ENCODE assay signal across 10 mouse cellular contexts in the genomic region with DNA sequence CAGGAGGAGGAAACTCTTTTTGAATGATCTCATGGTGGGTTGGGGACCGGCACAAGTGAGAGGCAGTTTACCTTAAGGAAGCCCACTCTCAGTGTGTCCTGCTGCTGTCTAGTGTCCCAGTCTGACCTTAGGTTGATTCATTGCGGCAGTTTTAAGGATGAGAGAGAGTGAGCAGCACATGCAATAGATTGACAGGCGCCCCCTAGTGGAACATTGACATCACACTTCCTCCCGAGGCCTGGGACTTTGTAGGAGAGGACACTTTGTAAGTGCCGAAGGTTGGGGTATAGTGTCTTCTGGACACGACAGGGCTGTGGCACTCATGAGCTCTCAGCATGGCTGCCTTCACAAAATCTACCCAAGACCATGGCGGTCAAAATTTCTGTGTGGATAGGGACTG.
DNase-seq lines count a peak whose midpoint lies in the region; ATAC-seq and TF ChIP-seq lines count a peak whose summit lies in the region.
"Had no signal": no experiment of that assay in that cellular context is flagged by ENCODE, and none has a peak within 500 bp of the region (broad histone marks: within the 10 kb centered on the region; RNA-seq: fewer than 3 reads in every experiment).

No protein-coding gene starts in this region.

- peak; percentile 50 for TF ChIP-seq CTCF in heart, adult 2 months (IDR thresholded peaks at IDR 0.05)

- H3K4me2 ChIP-seq in heart, embryonic 11.5 days = no peak overlapping the region
- H3K4me2 ChIP-seq: lung, embryonic 15.5 days had no signal

- no peak for TF ChIP-seq EP300 in heart, adult 2 months (IDR thresholded peaks at IDR 0.05; ENCODE audit: insufficient read depth, low read depth, low read length)

- H3K9ac ChIP-seq in heart, adult 2 months (ENCODE audit: low read depth, low read length) = no peak overlapping the region
- H3K9ac ChIP-seq in heart, embryonic 11.5 days (ENCODE audit: low read depth, low read length) = no peak overlapping the region
- H3K9ac ChIP-seq: lung, embryonic 15.5 days had no signal

- H3K36me3 ChIP-seq in heart, adult 2 months (ENCODE audit: control insufficient read depth, insufficient read depth, low read length) = no peaks in the 10 kb centered on the region
- H3K36me3 ChIP-seq in heart, embryonic 11.5 days (ENCODE audit: control insufficient read depth, insufficient read depth, low read length) = no peaks in the 10 kb centered on the region
- H3K36me3 ChIP-seq: lung, embryonic 15.5 days had no signal

- ATAC-seq in heart, embryonic 11.5 days (replicated peaks; ENCODE audit: insufficient number of reproducible peaks, low FRiP score, low TSS enrichment) = no peak
- ATAC-seq: intestine, embryonic 16.5 days had no signal

- intact Hi-C loops in heart, adult 2 months (cut with DNase I) = no loop called here

- H3K27me3 ChIP-seq in heart, adult 2 months (ENCODE audit: control insufficient read depth, insufficient read depth, low read length) = no peaks in the 10 kb centered on the region
- peaks cover 3% of the 10 kb centered on the region; the same call in 1 of the 2 replicates for H3K27me3 ChIP-seq in heart, embryonic 11.5 days (ENCODE audit: control insufficient read depth, insufficient read depth, low read length)
- H3K27me3 ChIP-seq: lung, embryonic 15.5 days had no signal

- H3K4me1 ChIP-seq in heart, adult 2 months (ENCODE audit: control insufficient read depth, insufficient read depth, low read length) = no peaks in the 10 kb centered on the region
- H3K4me1 ChIP-seq in heart, embryonic 11.5 days (ENCODE audit: control insufficient read depth, insufficient read depth, low read length) = no peaks in the 10 kb centered on the region

- no peak overlapping the region for H3K27ac ChIP-seq in heart, adult 2 months
- H3K27ac ChIP-seq in heart, embryonic 11.5 days (ENCODE audit: low read depth, low read length) = no peak overlapping the region
- H3K27ac ChIP-seq: lung, embryonic 15.5 days had no signal

- H3K79me2 ChIP-seq in heart, adult 2 months (replicated peaks; ENCODE audit: control insufficient read depth, insufficient read depth, low read length) = no peaks in the 10 kb centered on the region

- WGBS in heart, adult 2 months = 61% methylated on average over 7 of the region's 7 CpGs
- WGBS in heart, embryonic 11.5 days (ENCODE audit: insufficient replicate concordance) = 57% methylated on average over 7 of the region's 7 CpGs

- no peaks in the 10 kb centered on the region for H3K9me3 ChIP-seq in heart, embryonic 11.5 days (replicated peaks; ENCODE audit: control insufficient read depth, low read length)
- H3K9me3 ChIP-seq: lung, embryonic 15.5 days had no signal

- TF ChIP-seq POLR2A in heart, adult 2 months (IDR thresholded peaks at IDR 0.05; ENCODE audit: insufficient read depth, low read depth, low read length) = no peak

- no peak overlapping the region for H3K4me3 ChIP-seq in heart, adult 2 months
- H3K4me3 ChIP-seq in heart, embryonic 11.5 days (ENCODE audit: low read depth, low read length) = no peak overlapping the region
- H3K4me3 ChIP-seq: lung, embryonic 15.5 days had no signal

- DNase-seq in heart, adult 2 months = no peak
- DNase-seq in right cerebral cortex, postnatal 4 days = peak; percentile 22
- DNase-seq in right cerebral cortex, postnatal 10 days (ENCODE audit: low spot score in 2 of 2) = no peak
- DNase-seq in cerebellum, postnatal 14 days = peak; percentile 54 to 70
- DNase-seq in thymus, postnatal 4 days = peak; percentile 43
- DNase-seq in T-cell, adult 2 months (ENCODE audit: low spot score) = no peak
- no peak for DNase-seq in urinary bladder, postnatal 25 days (ENCODE audit: low spot score)

Comparison
In these comparisons a context has a peak if more than half of its experiments do, and no peak if none do; other contexts are left out.
1. DNase-seq: peak in right cerebral cortex, postnatal 4 days (single experiment), cerebellum, postnatal 14 days (2 of 2) and thymus, postnatal 4 days (single experiment); none in heart, adult 2 months (0 of 2), right cerebral cortex, postnatal 10 days (0 of 2), T-cell, adult 2 months (single experiment) and urinary bladder, postnatal 25 days (single experiment).